Mouse (Mus musculus) ovary, postnatal 10 days (tissue): ENCODE results near the gene Dnmt3b.
"Not testable (repeated sequence)": the region's sequence is repeated elsewhere in the genome, so short reads cannot be mapped to it uniquely, and the experiment has no call there.

Source experiments
- DNase-seq: peaks from one replicate; pipeline ENCODE4 v3.0.0; 2022; ENCODE audit warnings: low spot score

Dnmt3b gene

GRCm38 (mm10) chr2:153633259-153633658, 16.0 kb upstream of the Dnmt3b start:
- DNase-seq = no peak

- DNase-seq = no peak
Measured at GRCm38 (mm10) chr2:153638977-153639680, 10.1 kb upstream of the Dnmt3b start.

GRCm38 (mm10) chr2:153642496-153642895, 6.8 kb upstream of the Dnmt3b start:
- no peak for DNase-seq

GRCm38 (mm10) chr2:153642999-153643398, 6.3 kb upstream of the Dnmt3b start:
- no peak for DNase-seq

- DNase-seq = no peak
Measured at GRCm38 (mm10) chr2:153648773-153649297, 415 bp upstream of the Dnmt3b start.

GRCm38 (mm10) chr2:153650014-153650687, 901 bp downstream of the Dnmt3b start:
- no peak for DNase-seq

- no peak for DNase-seq
Measured at GRCm38 (mm10) chr2:153651681-153652080, 2.4 kb downstream of the Dnmt3b start.

- DNase-seq = not testable (repeated sequence)
Measured at GRCm38 (mm10) chr2:153657659-153658058, 8.4 kb downstream of the Dnmt3b start.

GRCm38 (mm10) chr2:153660616-153661015, 11.4 kb downstream of the Dnmt3b start:
- no peak for DNase-seq

GRCm38 (mm10) chr2:153665401-153665800, 16.2 kb downstream of the Dnmt3b start:
- DNase-seq = no peak

- no peak for DNase-seq
Measured at GRCm38 (mm10) chr2:153668754-153669376, 19.6 kb downstream of the Dnmt3b start.

- no peak for DNase-seq
Measured at GRCm38 (mm10) chr2:153670111-153670510, 20.9 kb downstream of the Dnmt3b start.

- DNase-seq = no peak
Measured at GRCm38 (mm10) chr2:153672619-153673018, 23.4 kb downstream of the Dnmt3b start.

- DNase-seq = not testable (repeated sequence)
Measured at GRCm38 (mm10) chr2:153675364-153675763, 26.1 kb downstream of the Dnmt3b start.

GRCm38 (mm10) chr2:153676944-153677343, 27.7 kb downstream of the Dnmt3b start:
- no peak for DNase-seq

GRCm38 (mm10) chr2:153677550-153677949, 28.3 kb downstream of the Dnmt3b start:
- DNase-seq = no peak

GRCm38 (mm10) chr2:153679959-153680358, 30.7 kb downstream of the Dnmt3b start:
- no peak for DNase-seq

GRCm38 (mm10) chr2:153693413-153693812, 44.2 kb downstream of the Dnmt3b start:
- DNase-seq = not testable (repeated sequence)

- DNase-seq = peak; percentile 13
Measured at GRCm38 (mm10) chr2:153694462-153695085, 45.3 kb downstream of the Dnmt3b start.

GRCm38 (mm10) chr2:153696352-153696751, 47.1 kb downstream of the Dnmt3b start, which contains the start of gene Dnmt3c:
Dnmt3c (plus strand) TSS chr2:153696652.
- DNase-seq = no peak

- no peak for DNase-seq
Measured at GRCm38 (mm10) chr2:153703389-153703788, 54.1 kb downstream of the Dnmt3b start.

GRCm38 (mm10) chr2:153710701-153711330, 61.6 kb downstream of the Dnmt3b start:
- no peak for DNase-seq
